Mouse (Mus musculus) heart, embryonic 14.5 days (tissue): ENCODE results near the gene Rwdd2a. TPM values are rescaled to one million over a fixed set of nuclear protein-coding genes. Genes with fewer than 3 reads are reported as not detected.

ENCODE experiments used
- ATAC-seq: fragments of 200-750 bp; cut with Nextera tagmentation; 2 replicates; pipeline ENCODE4 v1.8.0; 2017; ENCODE audit warnings: low read depth, moderate TSS enrichment; ENCODE audit not compliant: insufficient number of reproducible peaks, insufficient read depth, low FRiP score
- H3K27ac ChIP-seq, 2 experiments: fragments of 200-500 bp in 1 of 2; fragments of 300-500 bp in 1 of 2; sonication (generic) in 1 of 2; replicated peaks in 1 of 2; 2 replicates each; pipeline ENCODE4 v1.5.1; 2012 to 2014; ENCODE audit warnings: low read depth in 2 of 2, low read length in 2 of 2, control low read depth in 1 of 2, mild to moderate bottlenecking in 1 of 2, mixed read lengths in 1 of 2; ENCODE audit not compliant: control insufficient read depth in 1 of 2, insufficient read depth in 1 of 2
- H3K27me3 ChIP-seq: fragments of 300-500 bp; sonication (generic); 2 replicates; pipeline ENCODE4 v1.6.1; 2014; ENCODE audit warnings: mild to moderate bottlenecking, low read length, control low read depth; ENCODE audit not compliant: control insufficient read depth, insufficient read depth
- H3K36me3 ChIP-seq: fragments of 300-500 bp; sonication (generic); 2 replicates; pipeline ENCODE4 v1.6.1; 2014; ENCODE audit warnings: mild to moderate bottlenecking, control low read depth, low read length, mixed read lengths; ENCODE audit not compliant: control insufficient read depth, insufficient read depth
- H3K4me1 ChIP-seq, 2 experiments: fragments of 200-500 bp in 1 of 2; fragments of 300-500 bp in 1 of 2; sonication (generic) in 1 of 2; 2 replicates each; pipeline ENCODE4 v1.6.1; 2012 to 2014; ENCODE audit warnings: low read length in 2 of 2, control low read depth in 1 of 2, mixed read lengths in 1 of 2; ENCODE audit not compliant: control insufficient read depth in 2 of 2, insufficient read depth in 2 of 2
- H3K4me2 ChIP-seq: fragments of 300-500 bp; sonication (generic); 2 replicates; pipeline ENCODE4 v1.6.1; 2014; ENCODE audit warnings: mild to moderate bottlenecking, low read length
- H3K4me3 ChIP-seq, 2 experiments: fragments of 200-500 bp in 1 of 2; fragments of 300-500 bp in 1 of 2; sonication (generic) in 1 of 2; 2 replicates each; pipeline ENCODE4 v1.5.1; 2012 to 2014; ENCODE audit warnings: low read length in 2 of 2, mild to moderate bottlenecking in 2 of 2, control low read depth in 1 of 2, low read depth in 1 of 2, moderate library complexity in 1 of 2; ENCODE audit not compliant: control insufficient read depth in 1 of 2, insufficient read depth in 1 of 2
- H3K9ac ChIP-seq: fragments of 300-500 bp; sonication (generic); 2 replicates; pipeline ENCODE4 v1.6.1; 2014; ENCODE audit warnings: mild to moderate bottlenecking, low read length
- H3K9me3 ChIP-seq: fragments of 300-500 bp; sonication (generic); 2 replicates; pipeline ENCODE4 v1.6.1; 2016; ENCODE audit warnings: low read length, control low read depth; ENCODE audit not compliant: control insufficient read depth
- WGBS: fragments of 180-500 bp; shearing (Covaris S2); extraction: QIAGEN DNeasy Blood & Tissue Kit; methylation state at CpG from one replicate; pipeline ENCODE4 v1.1.7; 2014; 5-methylcytosine and 5-hydroxymethylcytosine counted together
- polyA plus RNA-seq: library from polyadenylated mRNA; unstranded; fragments of >200 nt; fragmentation: Nextera tagmentation; extraction: Ambion mirVana; gene quantifications from 2 replicates; pipeline ENCODE4 v1.2.1, GENCODE M21; 2014

The Rwdd2a gene
- polyA plus RNA-seq, 1 experiment from 2014 or later, result 4.8 TPM

GRCm38 (mm10) chr9:86572636-86573291 is 973 bp downstream of the Rwdd2a start:
- Histone ChIP-seq H3K9me3 (no peaks in the 10 kb centered on the region), H3K36me3 (peaks cover 18% of the 10 kb centered on the region), H3K27ac (no peak overlapping the region), H3K4me2 (peak overlapping the region; percentile 99), H3K4me3 (peak overlapping the region; percentile 86 to 87), H3K27me3 (no peaks in the 10 kb centered on the region), H3K4me1 (peaks cover 8 to 12% of the 10 kb centered on the region in 2 experiments), H3K9ac (peak overlapping the region; percentile 73)
- no peak for ATAC-seq
- WGBS, result 8% methylated on average over 13 of the region's 13 CpGs

- peaks cover 9% of the 10 kb centered on the region for H3K36me3 ChIP-seq
- ATAC-seq, result no peak
- no peak overlapping the region for H3K4me2 ChIP-seq
- H3K4me1 ChIP-seq, result peaks cover 8 to 12% of the 10 kb centered on the region in 2 experiments
- H3K27ac ChIP-seq, result no peak overlapping the region
- H3K9ac ChIP-seq, result no peak overlapping the region
- H3K4me3 ChIP-seq, result no peak overlapping the region
- H3K9me3 ChIP-seq, result no peaks in the 10 kb centered on the region
- no peaks in the 10 kb centered on the region for H3K27me3 ChIP-seq
- WGBS, result 67% methylated on average over 20 of the region's 20 CpGs
Measured at GRCm38 (mm10) chr9:86573616-86574303, 2.0 kb downstream of the Rwdd2a start.

- no peak overlapping the region for H3K4me2 ChIP-seq
- ATAC-seq, result no peak
- H3K27me3 ChIP-seq, result no peaks in the 10 kb centered on the region
- no peak overlapping the region for H3K4me3 ChIP-seq
- no peaks in the 10 kb centered on the region for H3K36me3 ChIP-seq
- H3K4me1 ChIP-seq, result peaks cover 8 to 12% of the 10 kb centered on the region in 2 experiments
- H3K9ac ChIP-seq, result no peak overlapping the region
- H3K27ac ChIP-seq, result no peak overlapping the region
- 93% methylated on average over 6 of the region's 6 CpGs for WGBS
- H3K9me3 ChIP-seq, result no peaks in the 10 kb centered on the region
Measured at GRCm38 (mm10) chr9:86575178-86575577, 3.4 kb downstream of the Rwdd2a start.

- no peak overlapping the region for H3K4me3 ChIP-seq
- 0 out of 2 replicates have a peak overlapping the region, but pooled peaks have one; percentile 18 for H3K4me2 ChIP-seq
- H3K36me3 ChIP-seq, result no peaks in the 10 kb centered on the region
- H3K9ac ChIP-seq, result no peak overlapping the region
- H3K4me1 ChIP-seq, result no peaks in the 10 kb centered on the region
- no peaks in the 10 kb centered on the region for H3K27me3 ChIP-seq
- WGBS, result 71% methylated on average over 10 of the region's 10 CpGs
- H3K9me3 ChIP-seq, result no peaks in the 10 kb centered on the region
- peak overlapping the region; percentile 8 to 10; a peak in 1 of 4 replicates for H3K27ac ChIP-seq
- no peak for ATAC-seq
Measured at GRCm38 (mm10) chr9:86579657-86580056, 7.9 kb downstream of the Rwdd2a start.

DNA sequence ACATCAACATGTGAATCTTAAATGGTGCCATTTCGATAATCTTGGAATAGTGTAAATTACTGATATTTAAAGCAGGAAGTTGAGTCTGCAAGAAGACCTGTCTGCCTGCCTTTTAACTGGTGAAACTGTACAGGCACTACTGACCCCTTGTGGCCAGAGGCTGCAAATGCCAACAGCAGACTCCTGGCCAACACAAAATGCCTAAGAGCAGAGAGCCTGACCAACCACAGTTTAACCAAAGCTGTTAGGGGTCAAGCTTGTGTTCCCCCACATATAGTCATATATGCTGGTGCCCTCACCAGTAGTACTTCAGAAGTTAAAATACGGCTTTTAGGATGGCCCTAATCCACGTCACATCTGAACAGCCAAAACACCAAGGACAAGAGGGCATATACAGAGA is 11.9 kb downstream of the Rwdd2a start:
- Histone ChIP-seq H3K27ac (no peak overlapping the region), H3K4me2 (no peak overlapping the region), H3K4me1 (no peaks in the 10 kb centered on the region), H3K4me3 (no peak overlapping the region), H3K36me3 (0 out of 2 replicates have a peak, but pooled peaks cover 2% of the 10 kb centered on the region), H3K9me3 (no peaks in the 10 kb centered on the region), H3K9ac (no peak overlapping the region), H3K27me3 (no peaks in the 10 kb centered on the region)
- ATAC-seq, result no peak
- WGBS, result 49% methylated on average over 3 of the region's 3 CpGs

DNA sequence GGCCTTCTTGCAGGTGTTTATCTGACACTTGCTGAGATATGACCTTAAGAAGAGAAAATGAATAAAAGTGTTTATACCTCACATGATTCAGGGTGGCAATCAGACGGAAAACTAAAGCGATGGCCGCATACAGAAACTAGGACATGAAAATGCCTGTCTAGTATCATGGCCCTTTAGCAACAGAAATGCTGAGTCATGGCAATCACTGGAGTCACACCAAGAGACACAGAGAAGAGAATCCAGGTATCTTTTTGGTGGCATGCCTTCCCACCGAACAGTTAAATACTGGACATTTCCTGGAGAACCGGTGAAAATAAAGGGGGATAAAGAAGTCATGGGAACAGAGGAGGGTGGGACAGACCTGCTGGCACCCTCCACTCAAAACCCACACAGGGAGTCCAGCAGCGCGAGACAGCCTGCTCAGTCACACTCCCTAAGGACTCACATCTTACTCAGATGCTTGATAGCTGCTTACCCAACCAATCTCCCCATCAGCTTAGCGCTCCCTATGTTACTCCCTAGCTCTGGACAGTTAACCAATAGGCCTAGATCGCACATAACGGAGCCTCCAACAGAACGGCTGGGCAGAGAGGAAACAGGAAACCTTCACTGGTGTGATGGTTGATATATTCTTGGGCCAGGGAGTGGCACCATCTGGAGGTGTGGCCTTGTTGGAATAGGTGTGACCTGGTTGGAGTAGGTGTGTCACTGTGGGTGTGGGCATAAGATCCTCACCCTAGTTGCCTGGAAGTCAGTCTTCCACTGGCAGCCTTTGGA is 15.4 kb downstream of the Rwdd2a start:
- no peaks in the 10 kb centered on the region for H3K4me1 ChIP-seq
- H3K36me3 ChIP-seq, result 0 out of 2 replicates have a peak, but pooled peaks cover 2% of the 10 kb centered on the region
- no peak overlapping the region for H3K27ac ChIP-seq
- H3K4me3 ChIP-seq, result no peak overlapping the region
- no peaks in the 10 kb centered on the region for H3K27me3 ChIP-seq
- ATAC-seq, result no peak
- no peak overlapping the region for H3K4me2 ChIP-seq
- no peak overlapping the region for H3K9ac ChIP-seq
- 83% methylated on average over 11 of the region's 11 CpGs for WGBS
- no peaks in the 10 kb centered on the region for H3K9me3 ChIP-seq
